Mouse (Mus musculus) CH12.LX (cell line): ENCODE measurements at regions not wholly inside any gene's neighbourhood (a gene's known extent, or its start where the extent isn't known, plus 50 kb on each side); places are given as distances from the start of the nearest gene placed in this dataset.

Experiments
- DNase-seq: peaks from one replicate; pipeline ENCODE4 v3.0.0-alpha.2; 2013; ENCODE audit errors: extremely low read depth
- H3K27ac ChIP-seq: 2 replicates; pipeline ENCODE4 v1.5.1; 2012; ENCODE audit warnings: low read depth, mild to moderate bottlenecking, control low read depth, moderate library complexity; ENCODE audit not compliant: insufficient read depth
- H3K27me3 ChIP-seq: replicated peaks from 2 replicates; pipeline ENCODE3; 2012; ENCODE audit warnings: inconsistent platforms
- H3K36me3 ChIP-seq, 2 experiments: replicated peaks in 1 of 2; 2 replicates each; pipeline versions ENCODE3 to v1.6.1; 2012; ENCODE audit warnings: inconsistent platforms in 1 of 2, low read length in 1 of 2, mild to moderate bottlenecking in 1 of 2, mixed read lengths in 1 of 2, moderate library complexity in 1 of 2; ENCODE audit not compliant: control insufficient read depth in 1 of 2, insufficient read depth in 1 of 2
- H3K4me1 ChIP-seq, 2 experiments: 2 replicates each; pipeline ENCODE4 v1.6.1; 2012; ENCODE audit warnings: inconsistent platforms in 1 of 2, moderate library complexity in 1 of 2; ENCODE audit not compliant: insufficient read depth in 2 of 2, control insufficient read depth in 1 of 2
- H3K4me2 ChIP-seq: 2 replicates; pipeline ENCODE4 v1.6.1; 2012; ENCODE audit warnings: low read depth, mild to moderate bottlenecking, control low read depth; ENCODE audit not compliant: poor library complexity, insufficient read depth, severe bottlenecking
- H3K4me3 ChIP-seq, 3 experiments: fragments of 150-350 bp in 1 of 3; sonication (generic) in 1 of 3; replicated peaks in 1 of 3; 2 replicates each; pipeline versions ENCODE3 to v1.5.1; 2011 to 2012; ENCODE audit warnings: low read depth in 2 of 3, low read length in 2 of 3, mild to moderate bottlenecking in 2 of 3, moderate library complexity in 2 of 3, control low read depth in 1 of 3, improper control_type of control experiment in 1 of 3, inconsistent platforms in 1 of 3, mixed read lengths in 1 of 3; ENCODE audit not compliant: poor library complexity in 1 of 3
- H3K79me2 ChIP-seq: replicated peaks from 2 replicates; pipeline ENCODE4 v1.6.1; 2012; ENCODE audit warnings: mild to moderate bottlenecking, moderate library complexity; ENCODE audit not compliant: control insufficient read depth, poor library complexity, insufficient read depth, severe bottlenecking; ENCODE audit errors: extremely low read depth
- H3K9ac ChIP-seq: 2 replicates; pipeline ENCODE4 v1.6.1; 2012; ENCODE audit warnings: low read depth, mild to moderate bottlenecking, control low read depth, moderate library complexity; ENCODE audit not compliant: insufficient read depth
- H3K9me3 ChIP-seq: replicated peaks from 2 replicates; pipeline ENCODE3; 2012; ENCODE audit warnings: low read length, inconsistent platforms, mixed read lengths
- HCFC1 ChIP-seq: IDR thresholded peaks from 2 replicates; pipeline ENCODE4 v1.6.1; 2012; ENCODE audit warnings: low read depth, mild to moderate bottlenecking, inconsistent platforms, low read length, improper control_type of control experiment
- IRF4 ChIP-seq: IDR thresholded peaks from 2 replicates; pipeline ENCODE4 v1.6.1; 2014; ENCODE audit warnings: low read depth, mild to moderate bottlenecking, inconsistent platforms, low read length, improper control_type of control experiment
- JUND ChIP-seq: conservative IDR thresholded peaks from 2 replicates; pipeline ENCODE4 v1.6.1; 2011; ENCODE audit warnings: low read depth, low read length, improper control_type of control experiment
- KAT2A ChIP-seq: IDR thresholded peaks from 2 replicates; pipeline ENCODE4 v1.6.1; 2012; ENCODE audit warnings: low read length, improper control_type of control experiment, inconsistent platforms; ENCODE audit not compliant: insufficient replicate concordance
- MAFK ChIP-seq: IDR thresholded peaks from 2 replicates; pipeline ENCODE4 v1.6.1; 2011; ENCODE audit warnings: low read length, improper control_type of control experiment; ENCODE audit not compliant: insufficient replicate concordance
- MAZ ChIP-seq: IDR thresholded peaks from 2 replicates; pipeline ENCODE4 v1.6.1; 2012; ENCODE audit warnings: low read depth, mild to moderate bottlenecking, inconsistent platforms, low read length, improper control_type of control experiment, moderate library complexity
- MEF2A ChIP-seq: IDR thresholded peaks from 2 replicates; pipeline ENCODE4 v1.6.1; 2014; ENCODE audit warnings: low read depth, mild to moderate bottlenecking, inconsistent platforms, low read length, improper control_type of control experiment, borderline replicate concordance
- MXI1 ChIP-seq: IDR thresholded peaks from 2 replicates; pipeline ENCODE4 v1.6.1; 2011; ENCODE audit warnings: mild to moderate bottlenecking, low read depth, low read length, improper control_type of control experiment
- MYC ChIP-seq: IDR thresholded peaks from 2 replicates; pipeline ENCODE4 v1.6.1; 2011; ENCODE audit warnings: low read depth, mild to moderate bottlenecking, improper control_type of control experiment, low read length
- PAX5 ChIP-seq: IDR thresholded peaks from 2 replicates; pipeline ENCODE4 v1.6.1; 2012; ENCODE audit warnings: low read length, inconsistent platforms, mixed read lengths
- POLR2A ChIP-seq: IDR thresholded peaks from 2 replicates; pipeline ENCODE4 v1.6.1; 2011; ENCODE audit warnings: low read depth, mild to moderate bottlenecking, improper control_type of control experiment, low read length
- RAD21 ChIP-seq: IDR thresholded peaks from 2 replicates; pipeline ENCODE4 v1.6.1; 2011; ENCODE audit warnings: low read depth, mild to moderate bottlenecking, low read length, improper control_type of control experiment, moderate library complexity
- SMC3 ChIP-seq: IDR thresholded peaks from 2 replicates; pipeline ENCODE4 v1.6.1; 2011; ENCODE audit warnings: low read depth, low read length, improper control_type of control experiment
- TCF12 ChIP-seq: IDR thresholded peaks from 2 replicates; pipeline ENCODE4 v1.6.1; 2014; ENCODE audit warnings: low read depth, mild to moderate bottlenecking, inconsistent platforms, low read length, improper control_type of control experiment
- USF1 ChIP-seq: IDR thresholded peaks from 2 replicates; pipeline ENCODE4 v1.6.1; 2014; ENCODE audit warnings: low read depth, mild to moderate bottlenecking, inconsistent platforms, low read length, improper control_type of control experiment
- ZNF384 ChIP-seq: IDR thresholded peaks from 2 replicates; pipeline ENCODE4 v1.6.1; 2012; ENCODE audit warnings: low read depth, low read length, improper control_type of control experiment, inconsistent platforms
- dilution Hi-C: fragments of 300-500 bp; cut with MboI; formaldehyde crosslinking; loops from 2 replicates; pipeline ENCODE4 v1.14.3; 2020; ENCODE audit warnings: low sequenced_read_pairs; ENCODE audit not compliant: extremely low pct_unique_long_range_greater_than_20kb, extremely low pct_ligation_motif_present
- in situ Hi-C: fragments of 300-500 bp; cut with MboI; formaldehyde crosslinking; loops from 3 replicates; pipeline ENCODE4 v1.14.3; 2019; ENCODE audit warnings: low sequenced_read_pairs, low pct_ligation_motif_present, low pct_unique_long_range_greater_than_20kb, mixed read lengths

DNA sequence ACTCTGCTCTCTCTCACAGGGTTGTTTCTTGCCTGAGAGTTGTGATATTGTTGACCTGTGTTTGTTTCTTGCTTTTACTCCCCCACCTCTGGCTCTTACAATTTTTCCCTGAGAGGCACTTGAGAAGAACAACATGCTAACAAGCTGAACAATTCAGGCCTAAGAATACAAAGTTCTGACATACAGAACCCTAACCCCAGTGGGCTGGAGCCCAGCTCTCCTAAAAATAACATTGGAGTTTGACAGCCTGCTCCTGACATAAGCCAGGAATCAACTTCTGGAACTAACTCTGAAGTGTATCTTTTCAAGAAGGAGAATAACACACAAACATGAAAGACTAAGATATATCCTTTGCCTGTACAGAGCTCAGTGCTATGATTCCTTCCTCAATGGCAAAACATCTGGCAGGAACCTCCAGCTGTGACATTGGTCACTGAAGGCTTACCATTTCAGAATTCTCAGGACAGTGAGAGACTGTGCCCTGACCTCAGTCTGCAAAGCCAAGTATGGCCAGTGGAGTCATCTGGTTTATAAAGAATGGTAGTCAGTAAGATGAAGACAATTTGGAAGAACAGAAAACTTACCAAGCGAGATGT lies 347.3 kb upstream of the Arrdc3 start:
- Histone ChIP-seq H3K9ac (no peak overlapping the region), H3K27me3 (no peaks in the 10 kb centered on the region), H3K9me3 (no peaks in the 10 kb centered on the region), H3K4me2 (no peak overlapping the region), H3K36me3 (no peaks in the 10 kb centered on the region), H3K4me3 (no peak overlapping the region), H3K4me1 (no peaks in the 10 kb centered on the region), H3K79me2 (no peaks in the 10 kb centered on the region), H3K27ac (no peak overlapping the region)
- DNase-seq = no peak
- in situ Hi-C loops = no loop called here
- dilution Hi-C loops = no loop called here
- TF ChIP-seq MAZ (no peak), ZNF384 (no peak), JUND (no peak), RAD21 (no peak)

- Histone ChIP-seq H3K4me3 (no peak overlapping the region), H3K4me2 (no peak overlapping the region)
- in situ Hi-C loops = no loop called here
These were observed 338.2 kb upstream of the Arrdc3 start for GRCm38 (mm10) chr13:80544951-80545350.

DNA sequence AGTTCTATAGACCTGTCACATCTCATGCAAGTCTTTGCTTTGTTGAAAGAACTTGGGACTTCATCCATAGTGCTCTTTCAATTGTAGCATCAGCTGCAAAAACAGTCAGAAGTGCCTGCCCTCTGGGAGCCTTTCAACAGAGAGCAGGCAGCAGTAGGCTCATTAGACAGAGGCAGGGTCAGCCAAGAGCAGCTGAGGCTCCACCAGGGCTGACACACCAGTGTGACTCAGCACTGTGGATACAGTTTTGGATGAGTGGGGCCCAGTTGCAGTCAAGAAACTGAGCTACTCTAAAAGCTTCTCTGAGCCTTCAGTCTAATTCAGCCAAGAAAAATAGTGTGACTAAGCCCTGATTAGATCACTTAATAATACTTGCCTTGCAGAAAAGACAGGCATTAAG lies 326.0 kb upstream of the Arrdc3 start:
- Histone ChIP-seq H3K36me3 (no peaks in the 10 kb centered on the region), H3K4me2 (no peak overlapping the region), H3K79me2 (no peaks in the 10 kb centered on the region), H3K9me3 (no peaks in the 10 kb centered on the region), H3K27me3 (no peaks in the 10 kb centered on the region), H3K9ac (no peak overlapping the region), H3K27ac (no peak overlapping the region), H3K4me1 (no peaks in the 10 kb centered on the region), H3K4me3 (no peak overlapping the region)
- no peak for TF ChIP-seq TCF12
- no peak for TF ChIP-seq MYC
- TF ChIP-seq PAX5 = no peak
- dilution Hi-C loops = no loop called here
- in situ Hi-C loops = no loop called here
- no peak for DNase-seq

More at GRCm38 (mm10) chr13:80544951-80545350, 338.2 kb upstream of the Arrdc3 start:
- Histone ChIP-seq H3K27ac (no peak overlapping the region), H3K79me2 (no peaks in the 10 kb centered on the region), H3K27me3 (no peaks in the 10 kb centered on the region), H3K36me3 (no peaks in the 10 kb centered on the region), H3K4me1 (no peaks in the 10 kb centered on the region), H3K9ac (no peak overlapping the region), H3K9me3 (no peaks in the 10 kb centered on the region)
- no peak for TF ChIP-seq IRF4
- no peak for TF ChIP-seq MEF2A
- TF ChIP-seq ZNF384 = no peak
- TF ChIP-seq SMC3 = no peak
- no peak for TF ChIP-seq MXI1
- TF ChIP-seq KAT2A = no peak
- TF ChIP-seq USF1 = no peak
- no peak for TF ChIP-seq HCFC1
- no peak for TF ChIP-seq POLR2A
- no peak for TF ChIP-seq TCF12
- no peak for TF ChIP-seq MAFK
- dilution Hi-C loops = no loop called here
- no peak for DNase-seq
